ENCODE assay signal across 9 mouse cellular contexts in genomic region chr10:80357336-80357735, GRCm38 (mm10). TPM values are rescaled to one million over a fixed set of nuclear protein-coding genes. Genes with fewer than 3 reads are reported as not detected.
DNase-seq lines count a peak whose midpoint lies in the region; ATAC-seq lines count a peak whose summit lies in the region.
"Had no signal": no experiment of that assay in that cellular context is flagged by ENCODE, and none has a peak within 500 bp of the region (broad histone marks: within the 10 kb centered on the region; RNA-seq: fewer than 3 reads in every experiment).

No protein-coding gene starts in this region.

- no peaks in the 10 kb centered on the region for H3K36me3 ChIP-seq in kidney, embryonic 14.5 days (ENCODE audit: control insufficient read depth, insufficient read depth, low read length)
- no peaks in the 10 kb centered on the region for H3K36me3 ChIP-seq in forebrain, embryonic 15.5 days
- H3K36me3 ChIP-seq in liver, embryonic 11.5 days (ENCODE audit: control insufficient read depth, insufficient read depth, low read length) = no peaks in the 10 kb centered on the region

- H3K27ac ChIP-seq in kidney, embryonic 14.5 days (ENCODE audit: low read depth, low read length) = no peak overlapping the region
- H3K27ac ChIP-seq in forebrain, embryonic 15.5 days (replicated peaks) = no peak overlapping the region
- no peak overlapping the region for H3K27ac ChIP-seq in liver, embryonic 11.5 days (ENCODE audit: low read depth, low read length)

- peaks cover 64% of the 10 kb centered on the region for H3K27me3 ChIP-seq in kidney, embryonic 14.5 days (ENCODE audit: control insufficient read depth, insufficient read depth, low read length)
- H3K27me3 ChIP-seq in forebrain, embryonic 15.5 days = peaks cover 54% of the 10 kb centered on the region
- H3K27me3 ChIP-seq in liver, embryonic 11.5 days (replicated peaks; ENCODE audit: control insufficient read depth, insufficient read depth, low read length) = peaks cover 77% of the 10 kb centered on the region

- no peak for ATAC-seq in kidney, embryonic 14.5 days (ENCODE audit: low FRiP score, low TSS enrichment)
- ATAC-seq in forebrain, embryonic 15.5 days (replicated peaks) = 0 out of 2 replicates have a peak, but pooled peaks have one; percentile 39
- no peak for ATAC-seq in liver, embryonic 11.5 days (replicated peaks; ENCODE audit: low FRiP score)
- ATAC-seq in megakaryocyte-erythroid progenitor cell, adult 5-6 weeks (replicated peaks; ENCODE audit: low FRiP score, low TSS enrichment, poor library complexity, severe bottlenecking) = no peak

- H3K9me3 ChIP-seq in kidney, embryonic 14.5 days (ENCODE audit: control insufficient read depth, low read length) = no peaks in the 10 kb centered on the region
- H3K9me3 ChIP-seq in forebrain, embryonic 15.5 days = no peaks in the 10 kb centered on the region
- H3K9me3 ChIP-seq in liver, embryonic 11.5 days (ENCODE audit: control insufficient read depth, low read length) = no peaks in the 10 kb centered on the region

- H3K9ac ChIP-seq in kidney, embryonic 14.5 days (ENCODE audit: low read depth, low read length) = no peak overlapping the region
- no peak overlapping the region for H3K9ac ChIP-seq in forebrain, embryonic 15.5 days (replicated peaks)
- no peak overlapping the region for H3K9ac ChIP-seq in liver, embryonic 11.5 days (ENCODE audit: low read depth, low read length)

- no peak overlapping the region; the same call in 1 of the 2 replicates for H3K4me2 ChIP-seq in kidney, embryonic 14.5 days (replicated peaks; ENCODE audit: low read depth, low read length)
- H3K4me2 ChIP-seq in forebrain, embryonic 15.5 days (replicated peaks) = peak overlapping the region; percentile 44
- H3K4me2 ChIP-seq in liver, embryonic 11.5 days = peak overlapping the region; percentile 42

- H3K4me3 ChIP-seq in kidney, embryonic 14.5 days (ENCODE audit: low read length) = peak overlapping the region; percentile 38
- no peak overlapping the region for H3K4me3 ChIP-seq in forebrain, embryonic 15.5 days
- no peak overlapping the region for H3K4me3 ChIP-seq in liver, embryonic 11.5 days (ENCODE audit: low read depth, low read length)

- 32% methylated on average over 7 of the region's 7 CpGs for WGBS in kidney, embryonic 14.5 days
- 34% methylated on average over 7 of the region's 7 CpGs for WGBS in forebrain, embryonic 15.5 days
- WGBS in liver, embryonic 11.5 days = 29% methylated on average over 7 of the region's 7 CpGs

- no peak for DNase-seq in kidney, adult 18-20 months
- DNase-seq in brain, adult 2 months (ENCODE audit: low read depth, low spot score) = peak; percentile 69
- DNase-seq in liver, embryonic 11.5 days (ENCODE audit: low spot score) = no peak
- no peak for DNase-seq in embryo, embryonic 10.5 days (ENCODE audit: low spot score)
- DNase-seq in testis, postnatal 10 days (ENCODE audit: low spot score) = no peak

- peaks cover 11% of the 10 kb centered on the region; the same call in 1 of the 2 replicates for H3K4me1 ChIP-seq in kidney, embryonic 14.5 days (ENCODE audit: control insufficient read depth, insufficient read depth, low read length)
- peaks cover 23% of the 10 kb centered on the region for H3K4me1 ChIP-seq in forebrain, embryonic 15.5 days
- peaks cover 13% of the 10 kb centered on the region for H3K4me1 ChIP-seq in liver, embryonic 11.5 days (replicated peaks; ENCODE audit: control insufficient read depth, insufficient read depth, low read length)

RNA-seq across cellular contexts. Expression of gene Plk5, which starts 1.1 kb away (rescaled TPM):
- polyA plus RNA-seq in kidney, embryonic 14.5 days (2014; fragmentation: Nextera tagmentation; extraction: Ambion mirVana) = 0.62 and 0.66 TPM in 2 replicates
- polyA plus RNA-seq in forebrain, embryonic 15.5 days (2015; fragmentation: Nextera tagmentation; extraction: Ambion mirVana) = 2.2 and 2.7 TPM in 2 replicates
- 0.25 TPM in 2 replicates for polyA plus RNA-seq in liver, embryonic 11.5 days (2014; fragmentation: Nextera tagmentation; extraction: Ambion mirVana)
- total RNA-seq in megakaryocyte-erythroid progenitor cell, adult 5-6 weeks (2014; fragmentation: Nextera tagmentation) = 0.79 TPM in 1 of 2 replicates, not detected in the other
- not detected in 2 replicates for total RNA-seq in megakaryocyte-erythroid progenitor cell, adult 5-6 weeks (2017)
- total RNA-seq: neutrophil, adult 5-6 weeks had no signal

RNA-seq across cellular contexts. Expression of gene Adamtsl5, which starts 9.1 kb away (rescaled TPM):
- polyA plus RNA-seq in kidney, embryonic 14.5 days (2014; fragmentation: Nextera tagmentation; extraction: Ambion mirVana) = 1.2 and 2.7 TPM in 2 replicates
- 0.32 and 0.61 TPM in 2 replicates for polyA plus RNA-seq in forebrain, embryonic 15.5 days (2015; fragmentation: Nextera tagmentation; extraction: Ambion mirVana)
- polyA plus RNA-seq in liver, embryonic 11.5 days (2014; fragmentation: Nextera tagmentation; extraction: Ambion mirVana) = 1.6 and 2.6 TPM in 2 replicates
- total RNA-seq in megakaryocyte-erythroid progenitor cell, adult 5-6 weeks (2014; fragmentation: Nextera tagmentation) = 1.5 and 3.3 TPM in 2 replicates
- total RNA-seq in megakaryocyte-erythroid progenitor cell, adult 5-6 weeks (2017) = 0.30 and 2.3 TPM in 2 replicates
- total RNA-seq: neutrophil, adult 5-6 weeks had no signal

RNA-seq across cellular contexts. Expression of gene Reep6, which starts 27.6 kb away (rescaled TPM):
- polyA plus RNA-seq in kidney, embryonic 14.5 days (2014; fragmentation: Nextera tagmentation; extraction: Ambion mirVana) = 5.6 and 7.1 TPM in 2 replicates
- 2.6 and 2.9 TPM in 2 replicates for polyA plus RNA-seq in forebrain, embryonic 15.5 days (2015; fragmentation: Nextera tagmentation; extraction: Ambion mirVana)
- polyA plus RNA-seq in liver, embryonic 11.5 days (2014; fragmentation: Nextera tagmentation; extraction: Ambion mirVana) = 74.3 and 76.1 TPM in 2 replicates
- total RNA-seq in megakaryocyte-erythroid progenitor cell, adult 5-6 weeks (2014; fragmentation: Nextera tagmentation) = 23.1 and 23.7 TPM in 2 replicates
- total RNA-seq in megakaryocyte-erythroid progenitor cell, adult 5-6 weeks (2017) = 2.7 and 6.8 TPM in 2 replicates
- total RNA-seq: neutrophil, adult 5-6 weeks had no signal

RNA-seq across cellular contexts. Expression of gene Pcsk4, which starts 28.0 kb away (rescaled TPM):
- polyA plus RNA-seq in kidney, embryonic 14.5 days (2014; fragmentation: Nextera tagmentation; extraction: Ambion mirVana) = 6.2 and 8.1 TPM in 2 replicates
- polyA plus RNA-seq in forebrain, embryonic 15.5 days (2015; fragmentation: Nextera tagmentation; extraction: Ambion mirVana) = 2.5 and 2.6 TPM in 2 replicates
- polyA plus RNA-seq in liver, embryonic 11.5 days (2014; fragmentation: Nextera tagmentation; extraction: Ambion mirVana) = 12.6 and 12.8 TPM in 2 replicates
- total RNA-seq in megakaryocyte-erythroid progenitor cell, adult 5-6 weeks (2014; fragmentation: Nextera tagmentation) = 16.1 and 23.0 TPM in 2 replicates
- 1.6 and 2.6 TPM in 2 replicates for total RNA-seq in megakaryocyte-erythroid progenitor cell, adult 5-6 weeks (2017)
- total RNA-seq: neutrophil, adult 5-6 weeks had no signal

RNA-seq across cellular contexts. Expression of gene Mex3d, which starts 30.1 kb away (rescaled TPM):
- polyA plus RNA-seq in kidney, embryonic 14.5 days (2014; fragmentation: Nextera tagmentation; extraction: Ambion mirVana) = 8.7 and 14.6 TPM in 2 replicates
- 22.0 and 22.7 TPM in 2 replicates for polyA plus RNA-seq in forebrain, embryonic 15.5 days (2015; fragmentation: Nextera tagmentation; extraction: Ambion mirVana)
- 2.5 and 3.7 TPM in 2 replicates for polyA plus RNA-seq in liver, embryonic 11.5 days (2014; fragmentation: Nextera tagmentation; extraction: Ambion mirVana)
- 8.0 and 9.1 TPM in 2 replicates for total RNA-seq in megakaryocyte-erythroid progenitor cell, adult 5-6 weeks (2014; fragmentation: Nextera tagmentation)
- 13.0 and 14.7 TPM in 2 replicates for total RNA-seq in megakaryocyte-erythroid progenitor cell, adult 5-6 weeks (2017)
